Mouse (Mus musculus) stomach, postnatal 0 days (tissue): ENCODE results near the gene Runx2.

Experiments
- CTCF ChIP-seq: IDR thresholded peaks from 2 replicates; pipeline ENCODE4 v1.5.1; 2016; ENCODE audit warnings: antibody characterized with exemption, low read depth, mild to moderate bottlenecking, moderate library complexity
- EP300 ChIP-seq: optimal IDR thresholded peaks from 2 replicates; pipeline ENCODE3; 2016; ENCODE audit warnings: antibody characterized with exemption

GRCm38 (mm10) chr17:44737275-44738120, 77.1 kb downstream of the Runx2 start:
- no peak for TF ChIP-seq CTCF
- TF ChIP-seq EP300 = no peak
